Mouse (Mus musculus): ENCODE measurements around the gene Lin28a.

DNA sequence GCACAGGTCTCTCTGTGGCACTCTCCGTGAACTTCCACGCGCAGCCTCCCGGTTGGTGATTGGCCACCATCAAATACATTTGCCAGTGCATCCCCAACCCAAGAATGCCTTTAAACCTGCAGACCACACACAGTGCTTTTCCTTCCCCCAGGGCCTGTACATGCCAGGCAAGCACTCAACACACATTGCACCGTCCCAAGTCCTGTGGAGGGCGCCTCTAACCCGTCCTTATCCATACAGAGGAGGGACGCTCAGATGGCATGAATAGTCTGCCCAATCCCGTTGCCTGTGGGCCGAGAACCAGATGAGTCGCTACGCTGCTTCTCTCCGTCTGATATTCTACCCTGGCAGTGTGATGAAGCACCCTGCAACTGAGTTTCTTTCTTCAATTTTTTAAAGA lies 35.7 kb downstream of the Lin28a start:
- TF ChIP-seq CTCF (conservative IDR thresholded peaks at IDR 0.05; ENCODE audit: low read length) (no peak), NANOG (IDR thresholded peaks at IDR 0.05; ENCODE audit: borderline replicate concordance, low read length) (no peak)

All from E14TG2a.4 (cell line).